Mouse (Mus musculus) lung, postnatal 0 days (tissue): Measurements from ENCODE around the gene Xpr1. TPM values are rescaled to one million over a fixed set of nuclear protein-coding genes. Genes with fewer than 3 reads are reported as not detected.
A peak's percentile ranks its signal among the peaks of the same experiment; 100 is the strongest.

Source experiments
- ATAC-seq: fragments of 200-750 bp; cut with Nextera tagmentation; 2 replicates; pipeline ENCODE4 v1.8.0; 2017; ENCODE audit warnings: moderate library complexity
- DNase-seq: peaks from one replicate; pipeline ENCODE4 v3.0.0-alpha.2; 2016; ENCODE audit warnings: low spot score
- H3K27ac ChIP-seq: fragments of 300-500 bp; sonication (generic); 2 replicates; pipeline ENCODE4 v1.5.1; 2014; ENCODE audit warnings: antibody characterized with exemption, mild to moderate bottlenecking, low read length, mixed read lengths
- H3K27me3 ChIP-seq: fragments of 300-500 bp; sonication (generic); replicated peaks from 2 replicates; pipeline ENCODE4 v1.6.1; 2014; ENCODE audit warnings: low read length, mixed read lengths; ENCODE audit not compliant: insufficient read depth
- H3K36me3 ChIP-seq: fragments of 300-500 bp; sonication (generic); 2 replicates; pipeline ENCODE4 v1.6.1; 2014; ENCODE audit warnings: low read length, mixed read lengths; ENCODE audit not compliant: insufficient read depth
- H3K4me1 ChIP-seq: fragments of 300-500 bp; sonication (generic); 2 replicates; pipeline ENCODE4 v1.6.1; 2014; ENCODE audit warnings: antibody characterized with exemption, low read depth, low read length, mixed read lengths; ENCODE audit not compliant: insufficient read depth
- H3K4me2 ChIP-seq: fragments of 300-500 bp; sonication (generic); replicated peaks from 2 replicates; pipeline ENCODE4 v1.6.1; 2014; ENCODE audit warnings: low read depth, mild to moderate bottlenecking, low read length, moderate library complexity, mixed read lengths
- H3K4me3 ChIP-seq: fragments of 300-500 bp; sonication (generic); 2 replicates; pipeline ENCODE4 v1.5.1; 2014; ENCODE audit warnings: low read depth, low read length
- H3K9ac ChIP-seq: fragments of 300-500 bp; sonication (generic); replicated peaks from 2 replicates; pipeline ENCODE4 v1.6.1; 2014; ENCODE audit warnings: low read depth, mild to moderate bottlenecking
- H3K9me3 ChIP-seq: fragments of 300-500 bp; sonication (generic); 2 replicates; pipeline ENCODE4 v1.6.1; 2016; ENCODE audit warnings: low read length, mixed read lengths
- CTCF ChIP-seq: IDR thresholded peaks from 2 replicates; pipeline ENCODE4 v1.5.1; 2016; ENCODE audit warnings: antibody characterized with exemption, mild to moderate bottlenecking
- EP300 ChIP-seq: IDR thresholded peaks from 2 replicates; pipeline ENCODE4 v1.6.1; 2016; ENCODE audit warnings: antibody characterized with exemption, mild to moderate bottlenecking, control low read depth
- WGBS: fragments of 180-500 bp; shearing (Covaris S2); extraction: QIAGEN DNeasy Blood & Tissue Kit; methylation state at CpG from one replicate; pipeline ENCODE4 v1.1.7; 2014; 5-methylcytosine and 5-hydroxymethylcytosine counted together
- polyA plus RNA-seq: library from polyadenylated mRNA; unstranded; fragments of >200 nt; fragmentation: Nextera tagmentation; extraction: Ambion mirVana; gene quantifications from 2 replicates; pipeline ENCODE4 v1.2.1, GENCODE M21; 2015

The Xpr1 gene
- polyA plus RNA-seq, 1 experiment from 2014 or later: 5.8 TPM

- Histone ChIP-seq H3K4me1 (no peaks in the 10 kb centered on the region), H3K36me3 (no peaks in the 10 kb centered on the region), H3K9ac (no peak overlapping the region), H3K4me3 (no peak overlapping the region), H3K9me3 (no peaks in the 10 kb centered on the region), H3K4me2 (no peak overlapping the region), H3K27ac (no peak overlapping the region), H3K27me3 (no peaks in the 10 kb centered on the region)
- ATAC-seq (no peak), DNase-seq (no peak)
- WGBS: 73% methylated on average over 6 of the region's 6 CpGs
- TF ChIP-seq EP300 (no peak), CTCF (no peak)
Measured at GRCm38 (mm10) chr1:155335963-155336362, 81.3 kb downstream of the Xpr1 start.

DNA sequence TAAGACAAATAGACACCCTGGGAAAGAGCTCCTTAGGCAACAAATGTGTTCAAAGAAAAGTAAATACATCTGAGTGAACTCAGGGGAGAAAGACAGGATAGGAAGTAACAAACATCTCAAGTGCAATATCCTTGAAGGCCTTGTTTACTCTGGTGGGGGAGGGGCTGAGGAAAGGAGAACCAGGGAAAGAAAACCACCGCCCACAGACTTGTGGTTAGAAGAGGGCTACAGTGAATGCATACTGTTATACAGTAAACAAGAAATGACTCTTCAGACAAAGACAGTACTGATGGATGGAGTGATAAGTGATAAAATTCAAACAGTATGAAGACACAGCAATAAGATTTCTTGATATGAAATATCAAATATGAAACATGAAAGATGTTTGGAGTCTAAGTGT, 95.0 kb downstream of the Xpr1 start:
- Histone ChIP-seq H3K9me3 (no peaks in the 10 kb centered on the region), H3K9ac (no peak overlapping the region), H3K4me2 (no peak overlapping the region), H3K27ac (no peak overlapping the region), H3K27me3 (no peaks in the 10 kb centered on the region), H3K36me3 (peaks cover 4% of the 10 kb centered on the region; the same call in 1 of the 2 replicates), H3K4me1 (no peaks in the 10 kb centered on the region), H3K4me3 (no peak overlapping the region)
- WGBS: 33% methylated on average over 1 of the region's 1 CpGs
- peak; percentile 30; the same call in 1 of the 2 replicates for ATAC-seq
- TF ChIP-seq CTCF (no peak), EP300 (no peak)
- DNase-seq: peak; percentile 58

DNA sequence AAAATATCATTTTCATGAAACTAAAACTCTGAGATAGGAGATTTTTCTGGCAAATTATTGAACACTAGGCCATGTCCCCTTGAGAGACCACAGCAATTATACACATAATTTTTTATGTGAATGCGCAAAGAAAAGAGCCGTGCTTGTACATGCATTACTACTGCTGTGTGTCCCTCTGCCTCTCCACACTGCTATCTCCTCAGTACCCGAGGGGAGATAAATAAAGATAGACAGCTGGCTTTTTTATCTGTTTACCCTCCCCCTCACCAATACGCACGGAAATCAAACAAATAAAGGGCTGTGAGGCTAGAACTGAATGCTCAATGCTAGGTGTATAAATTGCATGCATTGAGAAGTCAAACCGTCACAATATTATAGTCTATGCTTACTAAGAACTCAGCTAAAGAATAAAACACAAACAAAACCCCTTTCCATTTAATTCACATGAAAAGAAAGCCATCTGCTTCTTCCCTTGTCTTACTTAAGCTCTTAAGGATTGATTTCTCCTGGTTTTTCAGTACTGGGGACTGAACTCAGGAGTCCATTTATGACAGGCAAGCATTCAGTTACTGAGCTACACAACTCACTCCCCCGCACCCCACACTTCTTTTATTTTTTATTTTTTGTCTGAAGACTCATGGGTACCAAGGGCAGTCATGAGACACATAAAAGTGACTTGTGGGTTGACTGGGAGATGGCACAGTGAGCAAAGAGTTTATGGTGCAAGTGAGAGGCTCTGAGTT, 97.0 kb downstream of the Xpr1 start:
- no peak overlapping the region for H3K27ac ChIP-seq
- H3K9ac ChIP-seq: no peak overlapping the region
- no peaks in the 10 kb centered on the region for H3K9me3 ChIP-seq
- no peaks in the 10 kb centered on the region for H3K27me3 ChIP-seq
- WGBS: 62% methylated on average over 7 of the region's 7 CpGs
- no peak overlapping the region for H3K4me2 ChIP-seq
- no peak for DNase-seq
- ATAC-seq: no peak
- H3K4me1 ChIP-seq: no peaks in the 10 kb centered on the region
- no peak overlapping the region for H3K4me3 ChIP-seq
- peaks cover 4% of the 10 kb centered on the region; the same call in 1 of the 2 replicates for H3K36me3 ChIP-seq
- TF ChIP-seq EP300: no peak
- no peak for TF ChIP-seq CTCF

- 74% methylated on average over 4 of the region's 4 CpGs for WGBS
- no peak for TF ChIP-seq EP300
- no peak for TF ChIP-seq CTCF
- ATAC-seq (no peak), DNase-seq (no peak)
- Histone ChIP-seq H3K9ac (no peak overlapping the region), H3K4me3 (no peak overlapping the region), H3K4me2 (no peak overlapping the region), H3K4me1 (no peaks in the 10 kb centered on the region), H3K36me3 (peaks cover 4% of the 10 kb centered on the region; the same call in 1 of the 2 replicates), H3K27me3 (no peaks in the 10 kb centered on the region), H3K9me3 (no peaks in the 10 kb centered on the region), H3K27ac (no peak overlapping the region)
Measured at GRCm38 (mm10) chr1:155319513-155319912, 97.7 kb downstream of the Xpr1 start.

GRCm38 (mm10) chr1:155311672-155312071, 105.5 kb downstream of the Xpr1 start:
- TF ChIP-seq EP300 (no peak), CTCF (no peak)
- Histone ChIP-seq H3K4me3 (no peak overlapping the region), H3K27ac (no peak overlapping the region), H3K9ac (no peak overlapping the region), H3K9me3 (no peaks in the 10 kb centered on the region), H3K27me3 (no peaks in the 10 kb centered on the region), H3K4me1 (no peaks in the 10 kb centered on the region), H3K4me2 (no peak overlapping the region), H3K36me3 (0 out of 2 replicates have a peak, but pooled peaks cover 12% of the 10 kb centered on the region)
- DNase-seq (no peak), ATAC-seq (no peak)
- WGBS: 75% methylated on average over 3 of the region's 3 CpGs

DNA sequence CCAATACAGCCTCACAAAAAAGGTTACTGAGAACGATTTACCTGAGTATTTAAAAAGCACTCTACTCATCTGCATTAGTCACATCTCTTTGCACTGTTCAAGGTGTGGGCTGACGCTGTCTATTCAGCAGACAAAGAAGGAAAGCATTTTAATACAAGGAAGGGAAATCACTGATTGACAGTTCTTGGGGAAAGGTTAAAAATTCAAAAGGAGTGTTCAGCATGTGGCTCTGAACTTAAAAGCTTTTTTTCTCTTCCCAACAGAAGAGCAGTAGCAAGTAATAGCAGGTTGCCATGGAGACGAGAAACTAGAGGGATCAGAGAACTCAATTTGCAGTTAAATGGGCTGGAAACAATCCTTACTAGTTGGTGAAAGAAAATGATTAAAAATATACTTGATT, 110.3 kb downstream of the Xpr1 start:
- Histone ChIP-seq H3K36me3 (0 out of 2 replicates have a peak, but pooled peaks cover 12% of the 10 kb centered on the region), H3K4me2 (no peak overlapping the region), H3K4me3 (no peak overlapping the region), H3K4me1 (no peaks in the 10 kb centered on the region), H3K27me3 (no peaks in the 10 kb centered on the region), H3K9me3 (no peaks in the 10 kb centered on the region), H3K27ac (no peak overlapping the region), H3K9ac (no peak overlapping the region)
- ATAC-seq (no peak), DNase-seq (no peak)
- 66% methylated on average over 3 of the region's 3 CpGs for WGBS
- TF ChIP-seq EP300: no peak
- no peak for TF ChIP-seq CTCF
